Mouse (Mus musculus): ENCODE measurements at regions not wholly inside any gene's neighbourhood (a gene's known extent, or its start where the extent isn't known, plus 50 kb on each side); places are given as distances from the start of the nearest gene placed in this dataset.

GRCm38 (mm10) chr2:57611599-57611998 is 374.2 kb downstream of the Gpd2 start:
- no peak for DNase-seq (ENCODE audit: low spot score in 2 of 2)

DNA sequence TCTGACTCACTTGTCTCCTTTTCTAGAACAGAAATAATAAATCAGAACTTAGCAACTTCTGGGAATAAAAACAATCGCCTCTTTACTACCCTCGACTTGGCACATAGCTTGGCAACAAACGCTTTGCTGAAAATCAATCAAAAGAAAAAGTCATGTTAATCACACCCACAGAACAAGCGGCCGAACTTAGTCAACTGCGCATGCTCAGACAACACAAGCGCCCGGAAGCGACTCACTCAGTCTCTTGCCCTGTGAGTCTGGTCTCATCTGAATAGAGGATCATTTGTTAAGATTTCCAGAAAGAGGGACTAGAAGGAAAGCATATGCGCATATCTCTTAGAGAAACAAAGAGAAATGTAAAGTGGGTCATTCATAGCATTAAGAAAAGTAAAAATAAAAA is 375.8 kb downstream of the Gpd2 start:
- DNase-seq (ENCODE audit: low spot score in 2 of 2), result no peak

GRCm38 (mm10) chr2:57614587-57614991 is 377.2 kb downstream of the Gpd2 start:
- no peak for DNase-seq (ENCODE audit: low spot score in 2 of 2)

GRCm38 (mm10) chr2:57616525-57617225 is 379.2 kb downstream of the Gpd2 start:
- no peak for DNase-seq (ENCODE audit: low spot score in 2 of 2)

- DNase-seq (ENCODE audit: low spot score in 2 of 2), result no peak
These were observed 379.8 kb downstream of the Gpd2 start for GRCm38 (mm10) chr2:57617258-57617657.

- DNase-seq (ENCODE audit: low spot score in 2 of 2), result no peak
These were observed 353.6 kb upstream of the Galnt5 start for GRCm38 (mm10) chr2:57644117-57644516.

- DNase-seq (ENCODE audit: low spot score in 2 of 2), result no peak
These were observed 353.1 kb upstream of the Galnt5 start for GRCm38 (mm10) chr2:57644541-57644940.

DNA sequence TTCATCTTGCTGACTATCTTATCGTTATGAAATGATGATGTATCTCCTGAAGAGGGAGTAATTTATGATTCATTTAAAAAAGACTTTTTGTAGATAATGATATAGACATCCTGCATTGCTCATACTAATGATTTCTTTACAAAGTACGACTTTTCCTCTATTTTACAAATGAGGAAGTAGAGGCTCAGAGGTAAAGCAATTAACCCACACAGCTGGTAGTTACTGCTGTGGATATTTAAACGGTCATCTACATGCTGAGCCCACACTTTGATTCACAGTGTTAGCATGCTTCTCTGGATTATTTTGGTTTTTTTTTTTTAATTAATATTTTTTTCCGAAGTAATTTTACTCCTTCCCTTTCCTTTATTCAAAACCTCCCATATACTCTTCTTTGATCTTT is 348.7 kb upstream of the Galnt5 start:
- no peak for DNase-seq (ENCODE audit: low spot score in 2 of 2)

DNA sequence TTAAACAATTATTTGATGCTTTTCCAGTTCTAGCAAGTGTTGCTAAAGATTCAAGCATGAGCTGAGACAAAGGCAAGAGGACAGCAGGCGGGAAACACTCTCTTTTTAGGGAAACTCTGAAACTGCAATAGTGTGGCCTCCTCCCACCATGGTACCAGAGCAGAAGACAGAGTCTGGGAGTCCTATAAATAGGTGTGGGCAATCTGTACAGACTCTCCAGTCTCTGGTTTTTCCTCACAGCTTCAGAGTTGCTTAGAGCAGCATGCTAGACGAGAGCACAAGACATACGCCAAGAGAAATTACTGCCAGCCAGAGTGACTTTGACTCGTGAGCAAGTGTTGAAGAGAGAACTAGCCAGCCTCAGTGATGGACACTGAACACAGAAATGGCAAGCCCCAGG is 340.3 kb upstream of the Galnt5 start:
- no peak for DNase-seq (ENCODE audit: low spot score in 2 of 2)

GRCm38 (mm10) chr2:57661838-57662237 is 335.8 kb upstream of the Galnt5 start:
- no peak for DNase-seq (ENCODE audit: low spot score in 2 of 2)

DNA sequence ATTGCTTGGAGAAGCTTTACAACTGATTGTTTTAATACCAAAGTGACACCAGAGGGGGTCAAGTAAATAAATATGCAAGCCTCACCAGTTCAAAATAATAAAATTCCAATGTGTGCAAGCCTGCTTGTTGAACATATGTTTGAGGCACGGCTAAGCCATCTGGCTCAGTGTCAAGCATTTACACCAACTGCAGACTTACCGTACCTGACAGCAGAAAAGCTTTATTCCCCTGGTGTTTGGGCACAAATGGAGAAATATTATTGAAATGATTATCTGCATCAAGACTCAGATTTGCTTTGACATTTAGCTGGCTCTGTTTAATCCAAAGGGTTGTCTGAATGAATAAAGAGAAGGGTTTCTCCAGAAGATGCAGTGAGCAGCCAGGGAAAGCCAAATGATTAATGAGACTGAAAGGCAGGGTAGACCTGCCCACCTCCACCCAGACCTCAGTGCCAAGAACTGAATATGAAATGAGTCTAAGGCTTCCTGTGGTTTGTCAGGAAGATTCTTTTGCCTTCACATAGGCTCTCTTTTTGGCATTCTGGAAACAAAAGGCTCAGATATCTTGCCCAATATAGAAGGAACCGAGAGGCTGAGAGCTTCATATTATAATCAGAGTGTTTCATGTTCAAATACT is 325.6 kb upstream of the Galnt5 start:
- no peak for DNase-seq (ENCODE audit: low spot score in 2 of 2)

GRCm38 (mm10) chr2:57689877-57690276 is 307.8 kb upstream of the Galnt5 start:
- DNase-seq (ENCODE audit: low spot score in 2 of 2), result no peak

- no peak for DNase-seq (ENCODE audit: low spot score in 2 of 2)
These were observed 300.5 kb upstream of the Galnt5 start for GRCm38 (mm10) chr2:57696992-57697772.

DNA sequence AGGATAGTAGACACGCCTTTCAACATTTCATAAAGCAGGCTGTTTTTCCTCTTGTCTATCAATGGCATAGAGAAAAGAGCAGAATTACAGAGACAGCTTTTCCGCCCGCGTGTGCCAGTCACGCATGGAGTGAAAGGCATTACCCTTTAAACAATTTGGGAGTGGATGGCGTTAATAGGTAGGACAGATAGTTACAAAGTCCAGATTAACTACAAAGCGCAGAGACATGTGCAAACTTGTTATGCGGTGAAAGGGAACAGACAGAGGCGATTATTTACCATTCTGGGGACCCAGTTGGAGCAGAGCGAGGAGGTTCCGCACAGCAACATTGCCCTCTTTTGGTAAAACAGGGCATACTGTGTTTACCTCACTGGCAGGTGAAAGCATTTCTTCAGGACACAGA is 299.0 kb upstream of the Galnt5 start:
- DNase-seq (ENCODE audit: low spot score in 2 of 2), result peak in 1 of 2 experiments; percentile 13

DNA sequence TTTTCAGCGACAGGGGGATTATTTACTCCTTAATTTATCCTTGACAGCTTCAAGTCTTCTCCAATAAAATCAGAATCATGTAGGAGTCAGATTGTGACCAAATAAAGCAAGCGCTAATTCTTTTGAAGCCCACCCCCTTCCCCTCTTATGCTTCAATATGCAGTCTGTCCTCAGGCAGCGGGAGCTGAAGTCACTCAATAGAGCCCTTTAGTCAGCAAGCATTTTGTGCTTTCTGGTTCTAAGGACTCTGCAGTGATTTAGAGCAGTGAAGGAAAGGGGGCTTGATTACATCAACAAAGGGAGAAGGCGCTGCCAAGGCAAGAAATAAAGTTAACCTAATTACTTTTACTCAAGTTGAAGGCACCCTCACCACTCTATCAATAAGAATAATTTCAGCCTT is 298.5 kb upstream of the Galnt5 start:
- no peak for DNase-seq (ENCODE audit: low spot score in 2 of 2)

GRCm38 (mm10) chr2:57716754-57717510 is 280.8 kb upstream of the Galnt5 start:
- no peak for DNase-seq (ENCODE audit: low spot score in 2 of 2)
